Mouse (Mus musculus): ENCODE measurements at regions not wholly inside any gene's neighbourhood (a gene's known extent, or its start where the extent isn't known, plus 50 kb on each side); places are given as distances from the start of the nearest gene placed in this dataset.

DNA sequence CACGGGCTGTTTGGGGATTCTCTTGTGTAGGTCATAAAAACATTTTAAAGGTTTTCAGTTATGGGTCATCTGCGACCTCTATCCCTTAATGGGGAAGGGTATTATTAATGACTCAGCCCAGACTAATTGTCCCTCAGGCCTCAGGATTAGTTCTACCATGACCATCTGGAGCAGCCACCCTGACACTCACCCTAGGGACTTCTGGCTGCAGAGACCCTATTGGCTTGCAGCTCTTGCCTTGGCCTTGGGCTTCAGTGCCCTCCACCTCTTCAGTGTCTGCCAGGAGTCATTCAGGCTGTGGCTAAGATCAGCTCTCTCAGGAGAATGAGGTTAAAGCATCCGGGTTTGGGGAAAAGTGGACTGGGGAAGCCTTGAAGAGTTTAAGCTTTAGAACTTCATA lies 423.3 kb downstream of the Gm10295 start:
- Histone ChIP-seq H3K27me3 (replicated peaks; ENCODE audit: control insufficient read depth, insufficient read depth, low read length) (no peaks in the 10 kb centered on the region), H3K4me3 (ENCODE audit: insufficient read depth, low read depth, low read length) (no peak overlapping the region), H3K27ac (ENCODE audit: insufficient read depth, low read depth, low read length) (no peak overlapping the region), H3K36me3 (ENCODE audit: control insufficient read depth, insufficient read depth, low read length) (no peaks in the 10 kb centered on the region), H3K4me1 (ENCODE audit: control insufficient read depth, insufficient read depth, low read length) (no peaks in the 10 kb centered on the region)
- 89% methylated on average over 3 of the region's 3 CpGs for WGBS
- DNase-seq = no peak
- TF ChIP-seq CTCF (conservative IDR thresholded peaks at IDR 0.05; ENCODE audit: insufficient read depth, insufficient read length, low read depth, low read length) (no peak), POLR2A (IDR thresholded peaks at IDR 0.05; ENCODE audit: low read depth, low read length) (no peak)

DNA sequence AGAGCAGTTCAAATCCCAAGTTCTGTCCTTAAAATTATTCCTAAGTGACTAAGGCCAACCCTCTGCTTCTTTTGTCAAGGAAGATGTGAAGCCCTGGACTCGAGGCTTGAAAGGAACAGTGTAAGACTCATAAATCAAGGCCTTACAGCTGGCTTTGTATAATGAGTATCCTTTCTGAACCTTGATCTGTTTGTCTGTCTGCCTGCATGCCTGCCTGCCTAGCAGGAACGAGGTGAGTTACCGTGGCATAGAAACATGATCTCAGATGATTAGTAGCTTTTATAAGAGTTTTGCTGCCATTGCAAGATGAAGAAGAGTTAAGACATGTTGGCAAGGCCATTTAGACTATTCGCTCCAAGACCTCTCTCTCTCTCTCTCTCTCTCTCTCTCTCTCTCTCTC lies 434.3 kb downstream of the Gm10295 start:
- Histone ChIP-seq H3K4me3 (ENCODE audit: insufficient read depth, low read depth, low read length) (no peak overlapping the region), H3K27ac (ENCODE audit: insufficient read depth, low read depth, low read length) (no peak overlapping the region), H3K4me1 (ENCODE audit: control insufficient read depth, insufficient read depth, low read length) (no peaks in the 10 kb centered on the region), H3K36me3 (ENCODE audit: control insufficient read depth, insufficient read depth, low read length) (no peaks in the 10 kb centered on the region), H3K27me3 (replicated peaks; ENCODE audit: control insufficient read depth, insufficient read depth, low read length) (no peaks in the 10 kb centered on the region)
- WGBS = 36% methylated on average over 4 of the region's 4 CpGs
- TF ChIP-seq CTCF (conservative IDR thresholded peaks at IDR 0.05; ENCODE audit: insufficient read depth, insufficient read length, low read depth, low read length) (no peak), POLR2A (IDR thresholded peaks at IDR 0.05; ENCODE audit: low read depth, low read length) (no peak)
- DNase-seq = peak; percentile 58

DNA sequence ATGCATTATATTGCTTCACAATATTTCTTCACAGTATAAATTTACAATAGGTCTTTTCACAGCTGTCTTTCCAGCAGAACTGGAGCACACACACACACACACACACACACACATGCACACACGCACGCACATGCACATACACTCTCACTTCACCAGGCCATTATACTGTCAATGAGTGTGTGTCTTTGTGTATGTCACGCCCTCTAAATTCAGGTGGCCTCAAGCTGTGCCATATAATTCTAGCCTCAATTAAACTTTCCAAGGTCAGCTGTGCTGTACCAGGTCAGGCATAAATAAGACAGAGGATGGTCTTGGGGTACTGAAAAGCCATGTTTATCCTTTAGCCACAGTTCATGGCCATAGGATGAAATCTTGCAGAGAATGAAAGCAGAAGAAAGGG lies 442.4 kb downstream of the Gm10295 start:
- Histone ChIP-seq H3K27me3 (replicated peaks; ENCODE audit: control insufficient read depth, insufficient read depth, low read length) (no peaks in the 10 kb centered on the region), H3K27ac (ENCODE audit: insufficient read depth, low read depth, low read length) (no peak overlapping the region), H3K4me1 (ENCODE audit: control insufficient read depth, insufficient read depth, low read length) (no peaks in the 10 kb centered on the region), H3K4me3 (ENCODE audit: insufficient read depth, low read depth, low read length) (no peak overlapping the region), H3K36me3 (ENCODE audit: control insufficient read depth, insufficient read depth, low read length) (no peaks in the 10 kb centered on the region)
- DNase-seq = no peak
- WGBS = 73% methylated on average over 3 of the region's 3 CpGs
- no peak for TF ChIP-seq CTCF (conservative IDR thresholded peaks at IDR 0.05; ENCODE audit: insufficient read depth, insufficient read length, low read depth, low read length)
- no peak for TF ChIP-seq POLR2A (IDR thresholded peaks at IDR 0.05; ENCODE audit: low read depth, low read length)

- WGBS = 95% methylated on average over 2 of the region's 2 CpGs
- TF ChIP-seq CTCF (conservative IDR thresholded peaks at IDR 0.05; ENCODE audit: insufficient read depth, insufficient read length, low read depth, low read length) (no peak), POLR2A (IDR thresholded peaks at IDR 0.05; ENCODE audit: low read depth, low read length) (no peak)
- no peak overlapping the region for H3K4me3 ChIP-seq (ENCODE audit: insufficient read depth, low read depth, low read length)
- H3K36me3 ChIP-seq (ENCODE audit: control insufficient read depth, insufficient read depth, low read length) = no peaks in the 10 kb centered on the region
- no peaks in the 10 kb centered on the region for H3K4me1 ChIP-seq (ENCODE audit: control insufficient read depth, insufficient read depth, low read length)
- DNase-seq = no peak
- H3K27ac ChIP-seq (ENCODE audit: insufficient read depth, low read depth, low read length) = no peak overlapping the region
- H3K27me3 ChIP-seq (replicated peaks; ENCODE audit: control insufficient read depth, insufficient read depth, low read length) = no peaks in the 10 kb centered on the region
Observed at GRCm38 (mm10) chr7:70891700-70892099, 459.6 kb downstream of the Gm10295 start.

DNA sequence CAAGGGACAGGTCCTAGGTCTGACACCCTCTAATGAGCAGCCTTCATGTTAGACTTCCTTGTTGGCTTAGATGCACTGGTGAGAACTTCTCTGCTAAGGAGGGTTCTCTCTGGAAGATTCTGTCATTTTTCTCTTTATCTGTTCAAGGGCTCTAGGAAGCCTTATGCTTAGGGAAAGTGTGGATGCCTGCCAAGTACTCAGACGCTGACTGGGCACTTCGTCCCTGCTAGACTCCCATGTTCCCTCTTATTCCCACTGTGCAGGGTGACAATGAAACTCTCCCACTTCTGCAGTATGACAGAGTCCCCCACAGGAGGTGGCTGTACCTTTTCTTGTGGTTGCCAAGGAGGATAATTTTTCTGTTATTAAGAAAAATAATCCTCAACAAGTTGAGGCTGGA lies 470.8 kb downstream of the Gm10295 start:
- WGBS = 32% methylated on average over 2 of the region's 2 CpGs
- H3K4me3 ChIP-seq (ENCODE audit: insufficient read depth, low read depth, low read length) = no peak overlapping the region
- no peaks in the 10 kb centered on the region; the same call in 1 of the 2 replicates for H3K4me1 ChIP-seq (ENCODE audit: control insufficient read depth, insufficient read depth, low read length)
- H3K27ac ChIP-seq (ENCODE audit: insufficient read depth, low read depth, low read length) = no peak overlapping the region
- peak; percentile 64 for DNase-seq
- no peak for TF ChIP-seq CTCF (conservative IDR thresholded peaks at IDR 0.05; ENCODE audit: insufficient read depth, insufficient read length, low read depth, low read length)
- TF ChIP-seq POLR2A (IDR thresholded peaks at IDR 0.05; ENCODE audit: low read depth, low read length) = no peak
- H3K36me3 ChIP-seq (ENCODE audit: control insufficient read depth, insufficient read depth, low read length) = no peaks in the 10 kb centered on the region
- no peaks in the 10 kb centered on the region for H3K27me3 ChIP-seq (replicated peaks; ENCODE audit: control insufficient read depth, insufficient read depth, low read length)

DNA sequence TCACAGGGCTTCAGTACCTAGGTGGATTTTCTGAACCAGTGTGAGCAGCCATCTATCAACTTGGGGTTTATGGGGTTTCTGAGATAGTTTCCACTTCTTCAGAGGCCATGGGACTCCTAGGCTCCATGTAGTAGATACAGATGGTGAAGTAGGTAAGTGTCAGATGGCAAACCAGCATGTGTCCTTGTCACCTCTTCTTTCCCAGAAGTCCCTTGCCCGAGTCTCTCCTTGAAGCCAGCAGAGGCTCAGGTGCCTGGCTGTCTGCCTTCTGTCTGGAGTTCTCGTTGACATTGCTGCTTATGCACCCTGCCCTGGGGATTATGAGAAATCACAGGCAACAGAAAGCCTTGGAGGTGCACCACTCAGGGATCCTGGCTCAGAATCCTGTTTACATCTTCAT lies 476.9 kb downstream of the Gm10295 start:
- Histone ChIP-seq H3K27me3 (replicated peaks; ENCODE audit: control insufficient read depth, insufficient read depth, low read length) (no peaks in the 10 kb centered on the region), H3K27ac (ENCODE audit: insufficient read depth, low read depth, low read length) (no peak overlapping the region), H3K36me3 (ENCODE audit: control insufficient read depth, insufficient read depth, low read length) (no peaks in the 10 kb centered on the region), H3K4me1 (ENCODE audit: control insufficient read depth, insufficient read depth, low read length) (peaks cover 13% of the 10 kb centered on the region; the same call in 1 of the 2 replicates), H3K4me3 (ENCODE audit: insufficient read depth, low read depth, low read length) (no peak overlapping the region)
- TF ChIP-seq POLR2A (IDR thresholded peaks at IDR 0.05; ENCODE audit: low read depth, low read length) (no peak), CTCF (conservative IDR thresholded peaks at IDR 0.05; ENCODE audit: insufficient read depth, insufficient read length, low read depth, low read length) (no peak)
- 69% methylated on average over 2 of the region's 2 CpGs for WGBS
- DNase-seq = no peak

- no peak for TF ChIP-seq POLR2A (IDR thresholded peaks at IDR 0.05; ENCODE audit: low read depth, low read length)
- no peak for TF ChIP-seq CTCF (conservative IDR thresholded peaks at IDR 0.05; ENCODE audit: insufficient read depth, insufficient read length, low read depth, low read length)
- Histone ChIP-seq H3K36me3 (ENCODE audit: control insufficient read depth, insufficient read depth, low read length) (no peaks in the 10 kb centered on the region), H3K4me1 (ENCODE audit: control insufficient read depth, insufficient read depth, low read length) (peaks cover 26% of the 10 kb centered on the region; the same call in 1 of the 2 replicates), H3K4me3 (ENCODE audit: insufficient read depth, low read depth, low read length) (peak overlapping the region; percentile 65), H3K27ac (ENCODE audit: insufficient read depth, low read depth, low read length) (peak overlapping the region; percentile 93), H3K27me3 (replicated peaks; ENCODE audit: control insufficient read depth, insufficient read depth, low read length) (no peaks in the 10 kb centered on the region)
- peak; percentile 65 for DNase-seq
- 61% methylated on average over 10 of the region's 10 CpGs for WGBS
Observed at GRCm38 (mm10) chr7:70870841-70871534, 480.3 kb downstream of the Gm10295 start.

Data from kidney, adult 2 months (tissue).